Mouse (Mus musculus) neural tube, embryonic 11.5 days (tissue): ENCODE measurements around the gene Apoa1. TPM values are rescaled to one million over a fixed set of nuclear protein-coding genes. Genes with fewer than 3 reads are reported as not detected.

Experiments used
- ATAC-seq: fragments of 200-750 bp; cut with Nextera tagmentation; 2 replicates; pipeline ENCODE4 v1.8.0; 2017; ENCODE audit warnings: moderate number of reproducible peaks, mild to moderate bottlenecking, moderate TSS enrichment, moderate library complexity; ENCODE audit not compliant: insufficient read depth, low FRiP score, low TSS enrichment
- DNase-seq: peaks from one replicate; pipeline ENCODE4 v3.0.0-alpha.2; 2015; ENCODE audit warnings: low spot score
- H3K27ac ChIP-seq: fragments of 300-500 bp; sonication (generic); 2 replicates; pipeline ENCODE4 v1.5.1; 2014; ENCODE audit warnings: low read depth, mild to moderate bottlenecking, low read length
- H3K27me3 ChIP-seq: fragments of 300-500 bp; sonication (generic); 2 replicates; pipeline ENCODE4 v1.6.1; 2014; ENCODE audit warnings: mild to moderate bottlenecking, low read length, mixed read lengths; ENCODE audit not compliant: control insufficient read depth, insufficient read depth
- H3K36me3 ChIP-seq: fragments of 300-500 bp; sonication (generic); 2 replicates; pipeline ENCODE4 v1.6.1; 2014; ENCODE audit warnings: mild to moderate bottlenecking, low read length, moderate library complexity, mixed read lengths; ENCODE audit not compliant: control insufficient read depth, insufficient read depth
- H3K4me1 ChIP-seq: fragments of 300-500 bp; sonication (generic); 2 replicates; pipeline ENCODE4 v1.6.1; 2014; ENCODE audit warnings: low read length, mixed read lengths; ENCODE audit not compliant: control insufficient read depth, insufficient read depth
- H3K4me2 ChIP-seq: fragments of 300-500 bp; sonication (generic); 2 replicates; pipeline ENCODE4 v1.6.1; 2014; ENCODE audit warnings: low read depth, mild to moderate bottlenecking, moderate library complexity
- H3K4me3 ChIP-seq: fragments of 300-500 bp; sonication (generic); 2 replicates; pipeline ENCODE4 v1.5.1; 2014; ENCODE audit warnings: low read depth, low read length
- H3K9ac ChIP-seq: fragments of 300-500 bp; sonication (generic); 2 replicates; pipeline ENCODE4 v1.6.1; 2014; ENCODE audit warnings: mild to moderate bottlenecking, low read length
- H3K9me3 ChIP-seq: fragments of 300-500 bp; sonication (generic); 2 replicates; pipeline ENCODE4 v1.6.1; 2016; ENCODE audit warnings: low read length; ENCODE audit not compliant: control insufficient read depth
- WGBS: fragments of 180-500 bp; shearing (Covaris S2); extraction: QIAGEN DNeasy Blood & Tissue Kit; methylation state at CpG from one replicate; pipeline ENCODE4 v1.1.7; 2014; 5-methylcytosine and 5-hydroxymethylcytosine counted together
- polyA plus RNA-seq: library from polyadenylated mRNA; unstranded; fragments of >200 nt; fragmentation: Nextera tagmentation; extraction: Ambion mirVana; gene quantifications from 2 replicates; pipeline ENCODE4 v1.2.1, GENCODE M21; 2014

The Apoa1 gene
- polyA plus RNA-seq, 1 experiment from 2014 or later = 1.4 TPM

GRCm38 (mm10) chr9:46257546-46257945 is 29.2 kb downstream of the Apoa1 start:
- H3K4me1 ChIP-seq = no peaks in the 10 kb centered on the region
- H3K4me3 ChIP-seq = no peak overlapping the region
- 92% methylated on average over 3 of the region's 3 CpGs for WGBS
- no peak overlapping the region for H3K9ac ChIP-seq
- H3K27me3 ChIP-seq = no peaks in the 10 kb centered on the region
- H3K4me2 ChIP-seq = no peak overlapping the region
- ATAC-seq (no peak), DNase-seq (no peak)
- H3K27ac ChIP-seq = no peak overlapping the region
- no peaks in the 10 kb centered on the region for H3K36me3 ChIP-seq
- H3K9me3 ChIP-seq = no peaks in the 10 kb centered on the region

- DNase-seq = no peak
- Histone ChIP-seq H3K4me2 (no peak overlapping the region), H3K9me3 (no peaks in the 10 kb centered on the region), H3K27me3 (no peaks in the 10 kb centered on the region), H3K4me3 (no peak overlapping the region), H3K4me1 (no peaks in the 10 kb centered on the region), H3K27ac (no peak overlapping the region), H3K36me3 (no peaks in the 10 kb centered on the region), H3K9ac (no peak overlapping the region)
- ATAC-seq = no peak
- 88% methylated on average over 6 of the region's 6 CpGs for WGBS
These were observed 30.7 kb downstream of the Apoa1 start for GRCm38 (mm10) chr9:46259111-46259510.

- Histone ChIP-seq H3K9ac (no peak overlapping the region), H3K4me2 (no peak overlapping the region), H3K4me1 (no peaks in the 10 kb centered on the region), H3K27ac (no peak overlapping the region), H3K4me3 (no peak overlapping the region), H3K36me3 (no peaks in the 10 kb centered on the region), H3K27me3 (no peaks in the 10 kb centered on the region), H3K9me3 (no peaks in the 10 kb centered on the region)
- WGBS = 87% methylated on average over 7 of the region's 7 CpGs
- no peak for ATAC-seq
- DNase-seq = no peak
These were observed 32.8 kb downstream of the Apoa1 start for GRCm38 (mm10) chr9:46261131-46261530.

GRCm38 (mm10) chr9:46268343-46268873 is 40.0 kb downstream of the Apoa1 start, which contains the start of gene Apoa5:
Gene Apoa5, plus strand, starts transcription at chr9:46268633.
- no peaks in the 10 kb centered on the region for H3K36me3 ChIP-seq
- no peak within 1 kb of the TSS for H3K4me3 ChIP-seq
- no peaks in the 10 kb centered on the region for H3K9me3 ChIP-seq
- DNase-seq (no peak), ATAC-seq (no peak)
- H3K9ac ChIP-seq = no peak within 1 kb of the TSS
- WGBS = 59% methylated on average over 7 of the region's 7 CpGs
- no peaks in the 10 kb centered on the region for H3K27me3 ChIP-seq
- H3K4me2 ChIP-seq = no peak within 1 kb of the TSS
- H3K27ac ChIP-seq = no peak within 1 kb of the TSS
- no peaks in the 10 kb centered on the region for H3K4me1 ChIP-seq

- Histone ChIP-seq H3K4me3 (no peak overlapping the region), H3K4me2 (no peak overlapping the region), H3K27me3 (no peaks in the 10 kb centered on the region), H3K9ac (no peak overlapping the region), H3K4me1 (no peaks in the 10 kb centered on the region), H3K27ac (no peak overlapping the region), H3K9me3 (no peaks in the 10 kb centered on the region), H3K36me3 (no peaks in the 10 kb centered on the region)
- DNase-seq (no peak), ATAC-seq (no peak)
- WGBS = 91% methylated on average over 5 of the region's 5 CpGs
These were observed 40.7 kb downstream of the Apoa1 start for GRCm38 (mm10) chr9:46269125-46269524.

GRCm38 (mm10) chr9:46270782-46271181 is 42.4 kb downstream of the Apoa1 start:
- Histone ChIP-seq H3K9ac (no peak overlapping the region), H3K4me3 (no peak overlapping the region), H3K4me2 (no peak overlapping the region), H3K9me3 (no peaks in the 10 kb centered on the region), H3K36me3 (no peaks in the 10 kb centered on the region), H3K4me1 (no peaks in the 10 kb centered on the region), H3K27me3 (no peaks in the 10 kb centered on the region), H3K27ac (no peak overlapping the region)
- WGBS = 91% methylated on average over 4 of the region's 4 CpGs
- DNase-seq (no peak), ATAC-seq (no peak)

- no peaks in the 10 kb centered on the region for H3K27me3 ChIP-seq
- peaks cover 2% of the 10 kb centered on the region; the same call in 1 of the 2 replicates for H3K36me3 ChIP-seq
- ATAC-seq (no peak), DNase-seq (no peak)
- H3K27ac ChIP-seq = no peak overlapping the region
- no peaks in the 10 kb centered on the region for H3K4me1 ChIP-seq
- H3K4me3 ChIP-seq = no peak overlapping the region
- H3K4me2 ChIP-seq = no peak overlapping the region
- WGBS = 90% methylated on average over 9 of the region's 9 CpGs
- no peaks in the 10 kb centered on the region for H3K9me3 ChIP-seq
- no peak overlapping the region for H3K9ac ChIP-seq
These were observed 43.7 kb downstream of the Apoa1 start for GRCm38 (mm10) chr9:46272070-46272469.

- peak; percentile 90 for DNase-seq
- peak; percentile 96 for ATAC-seq
- Histone ChIP-seq H3K4me1 (no peaks in the 10 kb centered on the region), H3K4me3 (peak within 1 kb of the TSS; percentile 73), H3K36me3 (peaks cover 2% of the 10 kb centered on the region; the same call in 1 of the 2 replicates), H3K9me3 (no peaks in the 10 kb centered on the region), H3K27me3 (no peaks in the 10 kb centered on the region), H3K27ac (no peak within 1 kb of the TSS), H3K4me2 (peak within 1 kb of the TSS; percentile 73), H3K9ac (peak within 1 kb of the TSS; percentile 58)
- whole genome bisulfite sequencing = 5% methylated on average over 45 of the region's 45 CpGs
These were observed 44.5 kb downstream of the Apoa1 start, which contains the start of gene Zpr1 for GRCm38 (mm10) chr9:46272677-46273454. Gene Zpr1, plus strand, starts transcription at chr9:46273064.

- no peak overlapping the region for H3K4me2 ChIP-seq
- WGBS = 92% methylated on average over 9 of the region's 9 CpGs
- peaks cover 8% of the 10 kb centered on the region for H3K36me3 ChIP-seq
- H3K4me1 ChIP-seq = no peaks in the 10 kb centered on the region
- H3K9me3 ChIP-seq = no peaks in the 10 kb centered on the region
- no peaks in the 10 kb centered on the region for H3K27me3 ChIP-seq
- DNase-seq (no peak), ATAC-seq (no peak)
- no peak overlapping the region for H3K4me3 ChIP-seq
- H3K9ac ChIP-seq = no peak overlapping the region
- no peak overlapping the region for H3K27ac ChIP-seq
These were observed 46.1 kb downstream of the Apoa1 start for GRCm38 (mm10) chr9:46274494-46274893.
